Mouse (Mus musculus): ENCODE results near the gene Eif5b. TPM values are rescaled to one million over a fixed set of nuclear protein-coding genes. Genes with fewer than 3 reads are reported as not detected.

Eif5b gene
- polyA plus RNA-seq, 1 experiment from 2014 or later: 25.7 TPM

DNA sequence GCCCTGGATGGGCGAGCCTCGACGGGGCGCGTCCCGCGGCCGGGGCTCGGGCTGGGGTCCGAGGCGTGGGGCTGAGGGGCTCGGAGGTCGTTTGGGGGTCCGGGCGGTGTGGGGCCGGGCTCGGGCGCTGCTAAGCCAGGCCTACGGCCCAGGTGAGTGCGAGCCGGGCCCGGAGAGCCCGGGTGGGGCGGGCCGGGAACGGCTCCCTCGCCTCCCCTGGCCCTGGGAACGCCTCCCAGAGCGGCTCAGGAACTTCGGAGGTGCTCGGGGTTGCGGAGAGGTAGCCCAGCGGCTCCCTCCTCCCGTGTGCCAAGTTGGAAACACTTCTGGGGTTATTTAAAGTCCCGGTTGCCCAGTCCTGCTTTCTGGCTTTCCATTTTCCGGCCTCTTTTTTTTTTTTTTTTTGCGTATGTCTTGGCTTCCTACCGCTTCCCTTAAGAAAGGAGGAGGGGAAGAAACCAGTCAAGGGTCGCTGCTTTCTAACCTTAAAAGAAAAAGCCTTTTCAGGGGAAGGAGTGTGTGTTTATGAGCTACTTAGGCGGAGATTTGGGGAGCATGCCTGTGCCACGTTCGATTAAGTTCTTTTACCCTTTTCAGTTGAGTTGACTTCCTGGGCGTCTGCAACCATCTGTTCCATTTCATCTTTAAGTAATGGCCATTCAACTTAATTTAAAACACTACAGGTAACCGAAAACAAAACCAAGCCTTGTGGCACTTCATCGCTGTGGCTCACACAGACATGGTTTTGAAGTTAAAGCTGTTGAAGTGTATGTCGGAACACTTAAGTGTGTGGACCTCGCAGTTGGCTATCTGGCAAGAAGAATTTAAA, 775 bp downstream of the Eif5b start:
- Histone ChIP-seq H3K9me3 (ENCODE audit: control insufficient read depth, low read length) (no peaks in the 10 kb centered on the region), H3K9ac (ENCODE audit: low read length) (peak overlapping the region; percentile 88), H3K27ac (ENCODE audit: low read depth) (peak overlapping the region; percentile 82), H3K4me3 (ENCODE audit: low read depth, low read length) (peak overlapping the region; percentile 84), H3K27me3 (replicated peaks; ENCODE audit: control insufficient read depth, insufficient read depth, low read length) (no peaks in the 10 kb centered on the region), H3K36me3 (ENCODE audit: control insufficient read depth, insufficient read depth, low read length) (peaks cover 19% of the 10 kb centered on the region), H3K4me2 (ENCODE audit: low read length) (peak overlapping the region; percentile 59), H3K4me1 (replicated peaks; ENCODE audit: control insufficient read depth, insufficient read depth, low read length) (peaks cover 13% of the 10 kb centered on the region)
- 6% methylated on average over 28 of the region's 47 CpGs for WGBS
- DNase-seq (ENCODE audit: low spot score) (peak; percentile 55), ATAC-seq (replicated peaks; ENCODE audit: low FRiP score, low TSS enrichment, low read depth) (peak; percentile 28)

DNA sequence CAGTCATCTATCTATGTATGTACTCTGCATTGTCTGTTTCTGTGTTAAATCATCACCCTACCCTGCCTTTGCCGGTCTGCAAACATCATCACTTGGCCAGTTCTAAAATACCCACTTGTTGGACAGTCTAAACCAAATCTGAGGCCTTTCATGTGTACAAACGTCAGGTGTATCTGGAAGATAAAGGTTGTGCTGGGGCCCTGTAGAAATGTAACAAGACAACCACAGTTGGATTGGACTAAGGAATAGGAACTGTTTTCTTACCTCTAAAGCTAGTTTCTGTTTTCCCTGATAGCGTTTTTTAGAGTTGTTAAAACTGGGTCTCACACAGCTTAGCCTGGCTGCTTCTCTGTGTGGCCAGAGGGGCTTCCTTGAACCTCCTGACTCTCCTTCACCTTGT, 1.7 kb downstream of the Eif5b start:
- Histone ChIP-seq H3K27me3 (replicated peaks; ENCODE audit: control insufficient read depth, insufficient read depth, low read length) (no peaks in the 10 kb centered on the region), H3K4me3 (ENCODE audit: low read depth, low read length) (no peak overlapping the region), H3K4me1 (replicated peaks; ENCODE audit: control insufficient read depth, insufficient read depth, low read length) (peaks cover 13% of the 10 kb centered on the region), H3K27ac (ENCODE audit: low read depth) (no peak overlapping the region), H3K9me3 (ENCODE audit: control insufficient read depth, low read length) (no peaks in the 10 kb centered on the region), H3K36me3 (ENCODE audit: control insufficient read depth, insufficient read depth, low read length) (peaks cover 9% of the 10 kb centered on the region), H3K4me2 (ENCODE audit: low read length) (peak overlapping the region; percentile 59), H3K9ac (ENCODE audit: low read length) (0 out of 2 replicates have a peak overlapping the region, but pooled peaks have one; percentile 1)
- no peak for ATAC-seq (replicated peaks; ENCODE audit: low FRiP score, low TSS enrichment, low read depth)
- no peak for DNase-seq (ENCODE audit: low spot score)
- WGBS: 78% methylated on average over 3 of the region's 3 CpGs

DNA sequence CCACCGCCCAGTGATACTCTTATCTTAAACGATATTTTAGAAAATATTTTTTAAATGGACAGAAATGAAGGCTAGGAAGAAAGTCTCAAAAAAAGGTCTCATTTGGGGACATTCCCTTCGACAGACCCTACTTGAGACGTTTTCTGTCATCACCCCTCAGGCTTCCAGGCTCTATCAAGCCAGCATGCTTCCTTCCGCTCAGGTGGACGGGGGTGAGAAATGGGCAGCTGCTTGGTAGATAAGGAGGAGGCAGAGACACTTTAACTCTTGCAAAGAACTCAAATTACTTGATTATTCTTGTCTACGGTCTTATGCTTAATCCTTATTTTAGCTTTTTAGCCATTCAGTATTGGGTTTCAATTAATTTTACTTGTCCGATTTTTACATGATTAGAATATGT, 3.0 kb downstream of the Eif5b start:
- no peak overlapping the region for H3K4me2 ChIP-seq (ENCODE audit: low read length)
- H3K27ac ChIP-seq (ENCODE audit: low read depth): no peak overlapping the region
- no peak overlapping the region for H3K9ac ChIP-seq (ENCODE audit: low read length)
- no peaks in the 10 kb centered on the region for H3K9me3 ChIP-seq (ENCODE audit: control insufficient read depth, low read length)
- WGBS: 95% methylated on average over 8 of the region's 8 CpGs
- H3K4me3 ChIP-seq (ENCODE audit: low read depth, low read length): no peak overlapping the region
- no peak for DNase-seq (ENCODE audit: low spot score)
- ATAC-seq (replicated peaks; ENCODE audit: low FRiP score, low TSS enrichment, low read depth): no peak
- no peaks in the 10 kb centered on the region for H3K36me3 ChIP-seq (ENCODE audit: control insufficient read depth, insufficient read depth, low read length)
- H3K27me3 ChIP-seq (replicated peaks; ENCODE audit: control insufficient read depth, insufficient read depth, low read length): no peaks in the 10 kb centered on the region
- H3K4me1 ChIP-seq (replicated peaks; ENCODE audit: control insufficient read depth, insufficient read depth, low read length): peaks cover 13% of the 10 kb centered on the region

DNA sequence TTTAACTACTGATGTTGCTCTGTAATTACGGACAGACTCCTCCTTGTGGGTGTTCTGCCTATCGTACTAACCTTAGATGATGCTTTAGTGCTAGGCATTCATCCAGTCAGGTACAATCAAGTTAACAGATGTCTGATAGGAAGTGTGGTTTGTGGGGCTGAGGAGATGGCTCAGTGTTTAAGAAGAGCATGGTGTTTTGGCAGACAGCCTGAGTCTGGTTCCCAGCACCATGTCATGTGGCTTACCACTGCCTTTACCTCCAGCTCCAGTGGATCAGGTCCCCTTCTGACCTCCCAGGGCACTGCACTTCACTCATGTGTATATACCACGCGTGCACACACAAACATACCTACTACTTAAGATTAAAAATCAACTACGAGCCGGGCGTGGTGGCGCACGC, 4.1 kb downstream of the Eif5b start:
- Histone ChIP-seq H3K36me3 (ENCODE audit: control insufficient read depth, insufficient read depth, low read length) (no peaks in the 10 kb centered on the region), H3K27me3 (replicated peaks; ENCODE audit: control insufficient read depth, insufficient read depth, low read length) (no peaks in the 10 kb centered on the region), H3K4me1 (replicated peaks; ENCODE audit: control insufficient read depth, insufficient read depth, low read length) (peaks cover 9% of the 10 kb centered on the region), H3K27ac (ENCODE audit: low read depth) (no peak overlapping the region), H3K9me3 (ENCODE audit: control insufficient read depth, low read length) (no peaks in the 10 kb centered on the region), H3K4me2 (ENCODE audit: low read length) (no peak overlapping the region), H3K4me3 (ENCODE audit: low read depth, low read length) (no peak overlapping the region), H3K9ac (ENCODE audit: low read length) (no peak overlapping the region)
- no peak for ATAC-seq (replicated peaks; ENCODE audit: low FRiP score, low TSS enrichment, low read depth)
- 93% methylated on average over 9 of the region's 9 CpGs for WGBS
- DNase-seq (ENCODE audit: low spot score): no peak

DNA sequence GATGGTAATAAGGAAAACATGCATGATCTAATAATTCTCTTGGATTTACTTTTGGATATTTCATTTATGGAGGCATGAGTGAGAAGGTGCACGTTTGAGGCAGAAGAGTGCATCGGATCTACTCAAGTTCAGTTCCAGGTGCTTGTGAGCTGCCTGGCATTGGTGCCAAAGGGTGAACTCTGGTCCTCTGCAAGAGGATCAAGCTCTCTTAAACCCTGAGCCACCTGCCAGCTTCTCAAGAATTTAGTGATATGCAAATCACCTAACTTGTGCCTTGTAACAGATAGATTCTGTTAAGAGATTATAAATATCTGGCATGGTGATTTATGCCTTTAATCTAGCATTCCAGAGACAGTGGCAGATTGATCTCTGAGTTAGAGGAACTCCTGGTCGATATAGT, 5.2 kb downstream of the Eif5b start:
- 76% methylated on average over 3 of the region's 3 CpGs for WGBS
- H3K4me2 ChIP-seq (ENCODE audit: low read length): no peak overlapping the region
- ATAC-seq (replicated peaks; ENCODE audit: low FRiP score, low TSS enrichment, low read depth) (no peak), DNase-seq (ENCODE audit: low spot score) (no peak)
- no peaks in the 10 kb centered on the region for H3K9me3 ChIP-seq (ENCODE audit: control insufficient read depth, low read length)
- no peaks in the 10 kb centered on the region for H3K36me3 ChIP-seq (ENCODE audit: control insufficient read depth, insufficient read depth, low read length)
- H3K9ac ChIP-seq (ENCODE audit: low read length): no peak overlapping the region
- no peak overlapping the region for H3K27ac ChIP-seq (ENCODE audit: low read depth)
- peaks cover 9% of the 10 kb centered on the region for H3K4me1 ChIP-seq (replicated peaks; ENCODE audit: control insufficient read depth, insufficient read depth, low read length)
- no peaks in the 10 kb centered on the region for H3K27me3 ChIP-seq (replicated peaks; ENCODE audit: control insufficient read depth, insufficient read depth, low read length)
- no peak overlapping the region for H3K4me3 ChIP-seq (ENCODE audit: low read depth, low read length)

DNA sequence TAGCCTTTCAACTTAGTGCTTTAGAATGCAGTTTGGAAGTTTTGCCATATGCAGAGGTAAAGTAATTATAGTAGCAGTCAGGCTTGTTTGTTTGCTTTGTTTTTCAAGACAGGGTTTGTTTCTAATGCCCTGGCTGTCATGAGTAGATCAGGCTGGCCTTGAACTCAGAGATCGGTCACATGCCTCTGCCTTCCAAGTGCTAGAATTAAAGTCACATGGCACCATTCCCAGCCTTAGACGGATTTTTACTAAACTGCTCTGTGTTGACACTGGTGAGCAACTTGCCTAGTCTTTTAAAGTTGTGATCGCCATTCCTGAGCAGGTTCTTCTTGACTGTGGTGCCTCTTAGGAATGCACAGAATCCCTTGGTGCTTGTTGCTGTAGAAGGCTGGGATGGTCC, 8.9 kb downstream of the Eif5b start:
- Histone ChIP-seq H3K9me3 (ENCODE audit: control insufficient read depth, low read length) (no peaks in the 10 kb centered on the region), H3K27me3 (replicated peaks; ENCODE audit: control insufficient read depth, insufficient read depth, low read length) (no peaks in the 10 kb centered on the region), H3K36me3 (ENCODE audit: control insufficient read depth, insufficient read depth, low read length) (no peaks in the 10 kb centered on the region), H3K27ac (ENCODE audit: low read depth) (no peak overlapping the region), H3K4me1 (replicated peaks; ENCODE audit: control insufficient read depth, insufficient read depth, low read length) (no peaks in the 10 kb centered on the region; the same call in 1 of the 2 replicates), H3K4me3 (ENCODE audit: low read depth, low read length) (no peak overlapping the region), H3K4me2 (ENCODE audit: low read length) (no peak overlapping the region), H3K9ac (ENCODE audit: low read length) (no peak overlapping the region)
- WGBS: 75% methylated on average over 3 of the region's 3 CpGs
- ATAC-seq (replicated peaks; ENCODE audit: low FRiP score, low TSS enrichment, low read depth) (no peak), DNase-seq (ENCODE audit: low spot score) (no peak)

DNA sequence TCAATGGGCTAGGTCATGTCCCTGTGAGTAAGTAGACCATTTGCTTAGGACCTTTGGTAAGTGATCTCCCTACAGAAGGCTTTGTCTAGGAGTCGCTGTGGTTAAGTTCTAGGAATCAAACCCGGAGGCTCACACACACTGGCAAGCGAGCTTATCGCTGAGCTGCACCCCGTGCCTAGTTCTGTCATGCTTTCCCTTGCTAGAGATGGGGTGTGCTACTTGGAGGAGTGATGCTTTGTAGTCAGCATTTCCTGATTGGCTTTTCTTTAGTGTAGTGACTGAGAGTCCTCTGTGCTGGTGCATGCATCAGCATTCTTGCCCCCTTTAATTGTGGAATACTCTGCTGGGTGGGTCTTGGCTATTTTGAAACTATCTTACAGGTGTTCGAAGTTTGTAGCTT, 13.8 kb downstream of the Eif5b start:
- H3K36me3 ChIP-seq (ENCODE audit: control insufficient read depth, insufficient read depth, low read length): no peaks in the 10 kb centered on the region
- no peaks in the 10 kb centered on the region for H3K9me3 ChIP-seq (ENCODE audit: control insufficient read depth, low read length)
- H3K27me3 ChIP-seq (replicated peaks; ENCODE audit: control insufficient read depth, insufficient read depth, low read length): no peaks in the 10 kb centered on the region
- no peak for ATAC-seq (replicated peaks; ENCODE audit: low FRiP score, low TSS enrichment, low read depth)
- H3K27ac ChIP-seq (ENCODE audit: low read depth): no peak overlapping the region
- H3K9ac ChIP-seq (ENCODE audit: low read length): no peak overlapping the region
- no peak overlapping the region for H3K4me2 ChIP-seq (ENCODE audit: low read length)
- H3K4me1 ChIP-seq (replicated peaks; ENCODE audit: control insufficient read depth, insufficient read depth, low read length): no peaks in the 10 kb centered on the region; the same call in 1 of the 2 replicates
- H3K4me3 ChIP-seq (ENCODE audit: low read depth, low read length): no peak overlapping the region
- 83% methylated on average over 6 of the region's 6 CpGs for WGBS
- DNase-seq (ENCODE audit: low spot score): no peak

DNA sequence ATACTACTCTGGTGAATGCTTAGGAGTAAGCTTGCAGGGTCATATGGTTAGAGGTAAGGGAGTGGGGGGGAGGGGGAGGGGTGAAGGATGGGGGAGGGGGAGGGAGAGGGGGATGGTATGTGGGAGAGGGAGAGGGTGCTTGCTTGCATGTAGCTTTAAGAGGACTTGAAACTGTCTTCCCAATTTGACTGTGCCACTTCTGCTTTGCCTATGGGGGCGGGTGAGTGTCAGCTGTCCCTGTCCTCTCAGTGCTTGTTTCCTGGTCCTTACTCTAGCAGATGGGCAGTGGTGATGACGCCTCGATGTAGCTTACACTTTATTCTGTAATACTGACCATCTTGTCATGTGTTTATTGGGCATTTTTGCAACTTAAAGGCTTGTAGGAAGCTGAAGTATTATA, 14.3 kb downstream of the Eif5b start:
- H3K36me3 ChIP-seq (ENCODE audit: control insufficient read depth, insufficient read depth, low read length): no peaks in the 10 kb centered on the region
- no peaks in the 10 kb centered on the region for H3K27me3 ChIP-seq (replicated peaks; ENCODE audit: control insufficient read depth, insufficient read depth, low read length)
- H3K4me2 ChIP-seq (ENCODE audit: low read length): no peak overlapping the region
- DNase-seq (ENCODE audit: low spot score) (no peak), ATAC-seq (replicated peaks; ENCODE audit: low FRiP score, low TSS enrichment, low read depth) (no peak)
- no peak overlapping the region for H3K27ac ChIP-seq (ENCODE audit: low read depth)
- no peaks in the 10 kb centered on the region; the same call in 1 of the 2 replicates for H3K4me1 ChIP-seq (replicated peaks; ENCODE audit: control insufficient read depth, insufficient read depth, low read length)
- no peaks in the 10 kb centered on the region for H3K9me3 ChIP-seq (ENCODE audit: control insufficient read depth, low read length)
- WGBS: 86% methylated on average over 3 of the region's 3 CpGs
- H3K4me3 ChIP-seq (ENCODE audit: low read depth, low read length): no peak overlapping the region
- H3K9ac ChIP-seq (ENCODE audit: low read length): no peak overlapping the region

DNA sequence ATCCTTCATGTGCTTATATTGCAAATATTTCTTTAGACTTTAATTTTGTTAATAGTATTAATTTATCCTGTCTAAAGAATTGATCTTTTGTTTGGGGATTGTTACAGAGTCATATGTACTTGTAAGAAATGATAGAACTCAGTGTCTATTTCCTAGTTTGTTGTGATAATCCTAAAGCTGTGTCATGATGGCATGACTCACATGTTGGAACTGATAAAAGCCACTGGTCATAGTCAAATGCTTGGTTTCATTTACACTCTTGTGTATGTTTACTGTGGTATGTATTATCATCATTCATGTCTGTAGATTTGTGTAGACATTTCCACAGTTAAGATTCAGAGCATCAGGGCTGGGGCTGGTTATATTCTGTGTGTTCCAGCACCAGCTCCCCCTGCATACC, 14.7 kb downstream of the Eif5b start:
- DNase-seq (ENCODE audit: low spot score) (no peak), ATAC-seq (replicated peaks; ENCODE audit: low FRiP score, low TSS enrichment, low read depth) (no peak)
- H3K4me3 ChIP-seq (ENCODE audit: low read depth, low read length): no peak overlapping the region
- H3K27ac ChIP-seq (ENCODE audit: low read depth): no peak overlapping the region
- H3K27me3 ChIP-seq (replicated peaks; ENCODE audit: control insufficient read depth, insufficient read depth, low read length): no peaks in the 10 kb centered on the region
- H3K4me2 ChIP-seq (ENCODE audit: low read length): no peak overlapping the region
- no peak overlapping the region for H3K9ac ChIP-seq (ENCODE audit: low read length)
- H3K36me3 ChIP-seq (ENCODE audit: control insufficient read depth, insufficient read depth, low read length): no peaks in the 10 kb centered on the region
- H3K9me3 ChIP-seq (ENCODE audit: control insufficient read depth, low read length): no peaks in the 10 kb centered on the region
- no peaks in the 10 kb centered on the region; the same call in 1 of the 2 replicates for H3K4me1 ChIP-seq (replicated peaks; ENCODE audit: control insufficient read depth, insufficient read depth, low read length)
